ENCODE assay signal across 9 mouse cellular contexts in the genomic region with DNA sequence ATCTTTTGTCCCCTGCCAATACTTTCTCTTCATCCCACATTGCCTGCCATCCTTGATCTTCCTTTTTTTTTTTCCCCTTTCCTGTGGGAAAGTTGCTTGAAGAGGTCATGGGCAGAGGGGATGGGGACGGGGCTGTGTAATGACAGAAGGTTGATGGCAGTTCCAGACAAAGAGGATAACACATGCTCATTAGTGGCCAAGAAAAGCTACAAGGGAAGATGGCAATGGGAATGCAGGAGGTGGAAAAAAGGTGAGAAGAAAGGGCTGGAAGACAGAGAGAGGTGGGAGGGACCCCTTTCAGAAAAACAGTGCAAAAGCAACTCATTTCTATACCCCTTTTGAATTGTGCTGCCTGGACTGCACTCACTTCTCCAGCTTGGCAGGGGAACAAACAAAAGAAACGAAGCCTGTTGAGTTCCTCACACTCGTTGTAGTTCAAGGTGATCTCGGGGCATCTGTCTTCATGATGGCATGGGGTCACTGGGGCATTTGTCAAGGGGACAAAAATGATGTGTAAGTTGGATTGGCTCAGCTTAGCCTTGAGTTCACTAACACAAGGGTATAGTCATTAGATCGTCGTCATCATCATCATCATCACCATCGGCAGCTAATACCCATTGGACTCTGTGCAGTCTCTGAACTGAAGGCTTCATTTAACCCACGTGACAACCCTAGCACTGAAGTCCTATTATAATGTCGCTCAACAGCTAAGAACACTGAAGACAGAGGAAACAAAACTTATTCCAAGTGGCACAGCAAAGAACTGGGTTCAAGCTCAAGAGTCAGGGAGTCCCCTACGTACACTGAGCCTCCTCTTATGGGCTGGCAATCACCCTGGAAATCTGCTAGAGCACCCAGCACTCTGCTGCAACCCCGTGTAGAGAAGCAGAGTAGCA. TPM values are rescaled to one million over a fixed set of nuclear protein-coding genes. Genes with fewer than 3 reads are reported as not detected.
DNase-seq lines count a peak whose midpoint lies in the region; ATAC-seq and TF ChIP-seq lines count a peak whose summit lies in the region.
"Had no signal": no experiment of that assay in that cellular context is flagged by ENCODE, and none has a peak within 500 bp of the region (broad histone marks: within the 10 kb centered on the region; RNA-seq: fewer than 3 reads in every experiment).

No protein-coding gene starts in this region.

- peaks cover 45% of the 10 kb centered on the region for H3K36me3 ChIP-seq in intestine, embryonic 14.5 days (ENCODE audit: control insufficient read depth, insufficient read depth, low read length)
- peaks cover 37% of the 10 kb centered on the region for H3K36me3 ChIP-seq in midbrain, postnatal 0 days (ENCODE audit: insufficient read depth, low read length)

- H3K9me3 ChIP-seq in intestine, embryonic 14.5 days (ENCODE audit: control insufficient read depth, low read length): no peaks in the 10 kb centered on the region
- H3K9me3 ChIP-seq in midbrain, postnatal 0 days (ENCODE audit: low read length): no peaks in the 10 kb centered on the region
- H3K9me3 ChIP-seq: heart, embryonic 13.5 days had no signal

- peak; percentile 63 for DNase-seq in embryo, embryonic 10 days (ENCODE audit: low spot score)
- DNase-seq in embryo, embryonic 9.5 days (ENCODE audit: extremely low spot score): no peak
- peak; percentile 75 for DNase-seq in adrenal gland, postnatal 14 days
- DNase-seq in intestine, embryonic 14.5 days (ENCODE audit: low spot score): no peak
- no peak for DNase-seq in midbrain, postnatal 0 days (ENCODE audit: low spot score)
- no peak for DNase-seq in frontal cortex, postnatal 14 days (ENCODE audit: low spot score in 2 of 2)
- DNase-seq in thymus, postnatal 0 days (ENCODE audit: low spot score): no peak
- no peak for DNase-seq in B cell, adult 2 months

- H3K4me3 ChIP-seq in intestine, embryonic 14.5 days (ENCODE audit: low read depth, low read length): no peak overlapping the region
- H3K4me3 ChIP-seq in midbrain, postnatal 0 days (ENCODE audit: low read depth, low read length): no peak overlapping the region
- H3K4me3 ChIP-seq: heart, embryonic 13.5 days had no signal

- H3K9ac ChIP-seq in intestine, embryonic 14.5 days (ENCODE audit: low read length): no peak overlapping the region
- no peak overlapping the region for H3K9ac ChIP-seq in midbrain, postnatal 0 days (replicated peaks; ENCODE audit: low read length, poor library complexity, severe bottlenecking)
- H3K9ac ChIP-seq: heart, embryonic 13.5 days had no signal

- H3K27ac ChIP-seq in intestine, embryonic 14.5 days (ENCODE audit: low read depth): peak overlapping the region; percentile 49; the same call in 1 of the 2 replicates
- peak overlapping the region; percentile 47 for H3K27ac ChIP-seq in midbrain, postnatal 0 days (ENCODE audit: low read depth, low read length)
- H3K27ac ChIP-seq: heart, embryonic 13.5 days had no signal

- peaks cover 14% of the 10 kb centered on the region for H3K4me1 ChIP-seq in intestine, embryonic 14.5 days (replicated peaks; ENCODE audit: control insufficient read depth, insufficient read depth, low read length)
- H3K4me1 ChIP-seq in midbrain, postnatal 0 days (ENCODE audit: insufficient read depth, low read length): peaks cover 11% of the 10 kb centered on the region

- H3K27me3 ChIP-seq in intestine, embryonic 14.5 days (replicated peaks; ENCODE audit: control insufficient read depth, insufficient read depth, low read length): no peaks in the 10 kb centered on the region
- no peaks in the 10 kb centered on the region for H3K27me3 ChIP-seq in midbrain, postnatal 0 days (ENCODE audit: insufficient read depth, low read length)
- H3K27me3 ChIP-seq: heart, embryonic 13.5 days had no signal

- TF ChIP-seq CTCF in midbrain, postnatal 0 days (IDR thresholded peaks at IDR 0.05): no peak

- 81% methylated on average over 11 of the region's 11 CpGs for WGBS in intestine, embryonic 14.5 days
- 27% methylated on average over 11 of the region's 11 CpGs for WGBS in midbrain, postnatal 0 days

- no peak for ATAC-seq in intestine, embryonic 14.5 days (replicated peaks; ENCODE audit: low FRiP score, low TSS enrichment, low read depth)
- no peak for ATAC-seq in midbrain, postnatal 0 days (ENCODE audit: low FRiP score)

- peak overlapping the region; percentile 14 for H3K4me2 ChIP-seq in intestine, embryonic 14.5 days (ENCODE audit: low read length)
- no peak overlapping the region for H3K4me2 ChIP-seq in midbrain, postnatal 0 days (ENCODE audit: low read depth, low read length, poor library complexity, severe bottlenecking)
- H3K4me2 ChIP-seq: heart, embryonic 13.5 days had no signal

RNA-seq across cellular contexts. Expression of a gene that starts 11.3 kb away (rescaled TPM):
- total RNA-seq in adrenal gland, postnatal 14 days (2021): 19.7 and 24.6 TPM in 2 replicates
- 27.4 and 28.8 TPM in 2 replicates for polyA plus RNA-seq in intestine, embryonic 14.5 days (2014; fragmentation: Nextera tagmentation; extraction: Ambion mirVana)
- 57.5 and 63.1 TPM in 2 replicates for total RNA-seq in midbrain, postnatal 0 days (2014; rRNA removed)
- polyA plus RNA-seq in midbrain, postnatal 0 days (2015; fragmentation: Nextera tagmentation; extraction: Ambion mirVana): 24.3 and 26.3 TPM in 2 replicates
- 3.4 and 4.3 TPM in 2 replicates for polyA plus RNA-seq in thymus, postnatal 0 days (2015; fragmentation: Nextera tagmentation; extraction: Ambion mirVana)

RNA-seq across cellular contexts. Expression of a gene that starts 29.3 kb away (rescaled TPM):
- total RNA-seq in adrenal gland, postnatal 14 days (2021): 10.8 and 18.2 TPM in 2 replicates
- 0.97 and 1.1 TPM in 2 replicates for polyA plus RNA-seq in intestine, embryonic 14.5 days (2014; fragmentation: Nextera tagmentation; extraction: Ambion mirVana)
- 2.7 and 4.2 TPM in 2 replicates for total RNA-seq in midbrain, postnatal 0 days (2014; rRNA removed)
- polyA plus RNA-seq in midbrain, postnatal 0 days (2015; fragmentation: Nextera tagmentation; extraction: Ambion mirVana): 0.83 and 0.88 TPM in 2 replicates
- polyA plus RNA-seq in thymus, postnatal 0 days (2015; fragmentation: Nextera tagmentation; extraction: Ambion mirVana): 2.6 and 2.9 TPM in 2 replicates

RNA-seq across cellular contexts. Expression of a gene that starts 55.6 kb away (rescaled TPM):
- 10.4 and 12.1 TPM in 2 replicates for total RNA-seq in adrenal gland, postnatal 14 days (2021)
- polyA plus RNA-seq in intestine, embryonic 14.5 days (2014; fragmentation: Nextera tagmentation; extraction: Ambion mirVana): 19.9 and 23.0 TPM in 2 replicates
- 2.3 and 4.2 TPM in 2 replicates for total RNA-seq in midbrain, postnatal 0 days (2014; rRNA removed)
- 2.4 and 2.7 TPM in 2 replicates for polyA plus RNA-seq in midbrain, postnatal 0 days (2015; fragmentation: Nextera tagmentation; extraction: Ambion mirVana)
- polyA plus RNA-seq in thymus, postnatal 0 days (2015; fragmentation: Nextera tagmentation; extraction: Ambion mirVana): 32.3 and 35.0 TPM in 2 replicates

Comparison
In these comparisons a context has a peak if more than half of its experiments do, and no peak if none do; other contexts are left out.
1. DNase-seq: peak in embryo, embryonic 10 days (single experiment) and adrenal gland, postnatal 14 days (single experiment); none in embryo, embryonic 9.5 days (single experiment), intestine, embryonic 14.5 days (single experiment), midbrain, postnatal 0 days (single experiment), frontal cortex, postnatal 14 days (0 of 2), thymus, postnatal 0 days (single experiment) and B cell, adult 2 months (0 of 2).